Mouse (Mus musculus) neural tube, embryonic 13.5 days (tissue): ENCODE measurements around the gene Hfe2. TPM values are rescaled to one million over a fixed set of nuclear protein-coding genes. Genes with fewer than 3 reads are reported as not detected.

Experiments used
- ATAC-seq: fragments of 200-750 bp; cut with Nextera tagmentation; 2 replicates; pipeline ENCODE4 v1.8.0; 2017; ENCODE audit warnings: low read depth, mild to moderate bottlenecking, moderate TSS enrichment, moderate library complexity
- H3K27ac ChIP-seq: fragments of 300-500 bp; sonication (generic); replicated peaks from 2 replicates; pipeline ENCODE4 v1.5.1; 2015; ENCODE audit warnings: moderate library complexity, mild to moderate bottlenecking, inconsistent platforms
- H3K27me3 ChIP-seq: fragments of 300-500 bp; sonication (generic); 2 replicates; pipeline ENCODE4 v1.6.1; 2015; ENCODE audit warnings: mild to moderate bottlenecking, inconsistent platforms
- H3K36me3 ChIP-seq: fragments of 300-500 bp; sonication (generic); 2 replicates; pipeline ENCODE4 v1.6.1; 2015; ENCODE audit warnings: mild to moderate bottlenecking, inconsistent platforms
- H3K4me1 ChIP-seq: fragments of 300-500 bp; sonication (generic); replicated peaks from 2 replicates; pipeline ENCODE4 v1.6.1; 2015; ENCODE audit warnings: inconsistent platforms
- H3K4me2 ChIP-seq: fragments of 300-500 bp; sonication (generic); 2 replicates; pipeline ENCODE4 v1.6.1; 2015; ENCODE audit warnings: inconsistent platforms, mild to moderate bottlenecking, moderate library complexity
- H3K4me3 ChIP-seq: fragments of 300-500 bp; sonication (generic); 2 replicates; pipeline ENCODE4 v1.5.1; 2015; ENCODE audit warnings: mild to moderate bottlenecking, inconsistent platforms
- H3K9ac ChIP-seq: fragments of 300-500 bp; sonication (generic); 2 replicates; pipeline ENCODE4 v1.6.1; 2015; ENCODE audit warnings: moderate library complexity, mild to moderate bottlenecking, inconsistent platforms
- H3K9me3 ChIP-seq: fragments of 300-500 bp; sonication (generic); 2 replicates; pipeline ENCODE4 v1.6.1; 2016; ENCODE audit warnings: inconsistent platforms
- WGBS: fragments of 180-500 bp; shearing (Covaris S2); methylation state at CpG from one replicate; pipeline ENCODE4 v1.1.7; 2015; 5-methylcytosine and 5-hydroxymethylcytosine counted together
- polyA plus RNA-seq: library from polyadenylated mRNA; unstranded; fragments of >200 nt; fragmentation: Nextera tagmentation; extraction: Ambion mirVana; gene quantifications from 2 replicates; pipeline ENCODE4 v1.2.1, GENCODE M21; 2015

Hfe2 gene
- polyA plus RNA-seq, 1 experiment from 2014 or later: 1.0 TPM

- no peak overlapping the region for H3K4me2 ChIP-seq
- no peak overlapping the region for H3K9ac ChIP-seq
- no peak overlapping the region for H3K27ac ChIP-seq
- H3K9me3 ChIP-seq: no peaks in the 10 kb centered on the region
- H3K27me3 ChIP-seq: 0 out of 2 replicates have a peak, but pooled peaks cover 7% of the 10 kb centered on the region
- H3K4me3 ChIP-seq: no peak overlapping the region
- no peak for ATAC-seq
- H3K36me3 ChIP-seq: no peaks in the 10 kb centered on the region
- WGBS: 84% methylated on average over 8 of the region's 8 CpGs
- H3K4me1 ChIP-seq: peaks cover 1% of the 10 kb centered on the region
Measured at GRCm38 (mm10) chr3:96542554-96542953, 17.6 kb downstream of the Hfe2 start.

GRCm38 (mm10) chr3:96543345-96543744, 18.4 kb downstream of the Hfe2 start:
- ATAC-seq: no peak
- no peak overlapping the region for H3K27ac ChIP-seq
- peaks cover 4% of the 10 kb centered on the region for H3K4me1 ChIP-seq
- WGBS: 84% methylated on average over 11 of the region's 11 CpGs
- H3K9me3 ChIP-seq: no peaks in the 10 kb centered on the region
- no peak overlapping the region for H3K4me2 ChIP-seq
- H3K36me3 ChIP-seq: no peaks in the 10 kb centered on the region
- no peak overlapping the region for H3K4me3 ChIP-seq
- H3K9ac ChIP-seq: no peak overlapping the region
- H3K27me3 ChIP-seq: 0 out of 2 replicates have a peak, but pooled peaks cover 7% of the 10 kb centered on the region

- WGBS: 38% methylated on average over 1 of the region's 1 CpGs
- no peak for ATAC-seq
- H3K4me1 ChIP-seq: peaks cover 4% of the 10 kb centered on the region
- no peak overlapping the region for H3K4me3 ChIP-seq
- H3K27me3 ChIP-seq: 0 out of 2 replicates have a peak, but pooled peaks cover 7% of the 10 kb centered on the region
- no peaks in the 10 kb centered on the region for H3K36me3 ChIP-seq
- H3K4me2 ChIP-seq: no peak overlapping the region
- no peaks in the 10 kb centered on the region for H3K9me3 ChIP-seq
- no peak overlapping the region for H3K9ac ChIP-seq
- no peak overlapping the region for H3K27ac ChIP-seq
Measured at GRCm38 (mm10) chr3:96545565-96545964, 20.6 kb downstream of the Hfe2 start.

GRCm38 (mm10) chr3:96546880-96547279, 21.9 kb downstream of the Hfe2 start:
- H3K4me3 ChIP-seq: no peak overlapping the region
- WGBS: 37% methylated on average over 4 of the region's 4 CpGs
- 0 out of 2 replicates have a peak, but pooled peaks have one; percentile 51 for ATAC-seq
- H3K4me1 ChIP-seq: peaks cover 4% of the 10 kb centered on the region
- 0 out of 2 replicates have a peak overlapping the region, but pooled peaks have one; percentile 18 for H3K4me2 ChIP-seq
- H3K36me3 ChIP-seq: no peaks in the 10 kb centered on the region
- no peak overlapping the region for H3K27ac ChIP-seq
- 0 out of 2 replicates have a peak, but pooled peaks cover 7% of the 10 kb centered on the region for H3K27me3 ChIP-seq
- no peaks in the 10 kb centered on the region for H3K9me3 ChIP-seq
- H3K9ac ChIP-seq: no peak overlapping the region

GRCm38 (mm10) chr3:96547389-96547960, 22.5 kb downstream of the Hfe2 start:
- Histone ChIP-seq H3K4me3 (no peak overlapping the region), H3K36me3 (no peaks in the 10 kb centered on the region), H3K9ac (no peak overlapping the region), H3K4me1 (peaks cover 4% of the 10 kb centered on the region), H3K4me2 (peak overlapping the region; percentile 36; the same call in 1 of the 2 replicates), H3K27ac (no peak overlapping the region), H3K9me3 (no peaks in the 10 kb centered on the region), H3K27me3 (0 out of 2 replicates have a peak, but pooled peaks cover 7% of the 10 kb centered on the region)
- 6% methylated on average over 14 of the region's 14 CpGs for WGBS
- 0 out of 2 replicates have a peak, but pooled peaks have one; percentile 40 for ATAC-seq

- WGBS: 89% methylated on average over 7 of the region's 7 CpGs
Measured at GRCm38 (mm10) chr3:96548824-96549223, 23.9 kb downstream of the Hfe2 start.

GRCm38 (mm10) chr3:96549346-96549745, 24.4 kb downstream of the Hfe2 start:
- 79% methylated on average over 5 of the region's 5 CpGs for WGBS
- no peaks in the 10 kb centered on the region for H3K36me3 ChIP-seq
- no peak for ATAC-seq
- no peak overlapping the region for H3K4me3 ChIP-seq
- no peaks in the 10 kb centered on the region for H3K9me3 ChIP-seq
- 0 out of 2 replicates have a peak, but pooled peaks cover 7% of the 10 kb centered on the region for H3K27me3 ChIP-seq
- H3K9ac ChIP-seq: no peak overlapping the region
- H3K4me2 ChIP-seq: no peak overlapping the region
- H3K4me1 ChIP-seq: peaks cover 7% of the 10 kb centered on the region
- H3K27ac ChIP-seq: no peak overlapping the region

More at GRCm38 (mm10) chr3:96548824-96549223, 23.9 kb downstream of the Hfe2 start:
- no peak for ATAC-seq
- Histone ChIP-seq H3K27me3 (0 out of 2 replicates have a peak, but pooled peaks cover 7% of the 10 kb centered on the region), H3K9ac (no peak overlapping the region), H3K27ac (no peak overlapping the region), H3K4me2 (no peak overlapping the region), H3K4me1 (peaks cover 4% of the 10 kb centered on the region), H3K36me3 (no peaks in the 10 kb centered on the region), H3K4me3 (no peak overlapping the region), H3K9me3 (no peaks in the 10 kb centered on the region)

GRCm38 (mm10) chr3:96551203-96551602, 26.2 kb downstream of the Hfe2 start:
- H3K36me3 ChIP-seq: no peaks in the 10 kb centered on the region
- no peak overlapping the region for H3K4me2 ChIP-seq
- H3K27ac ChIP-seq: no peak overlapping the region
- WGBS: 20% methylated on average over 8 of the region's 8 CpGs
- H3K9me3 ChIP-seq: no peaks in the 10 kb centered on the region
- no peak overlapping the region for H3K9ac ChIP-seq
- H3K4me1 ChIP-seq: peaks cover 26% of the 10 kb centered on the region
- no peak for ATAC-seq
- H3K27me3 ChIP-seq: 0 out of 2 replicates have a peak, but pooled peaks cover 4% of the 10 kb centered on the region
- H3K4me3 ChIP-seq: no peak overlapping the region

GRCm38 (mm10) chr3:96551890-96552289, 26.9 kb downstream of the Hfe2 start:
- Histone ChIP-seq H3K27ac (no peak overlapping the region), H3K27me3 (no peaks in the 10 kb centered on the region), H3K9ac (no peak overlapping the region), H3K4me2 (no peak overlapping the region), H3K4me1 (peaks cover 33% of the 10 kb centered on the region), H3K4me3 (no peak overlapping the region), H3K36me3 (no peaks in the 10 kb centered on the region), H3K9me3 (no peaks in the 10 kb centered on the region)
- 75% methylated on average over 7 of the region's 7 CpGs for WGBS
- no peak for ATAC-seq

GRCm38 (mm10) chr3:96553601-96554000, 28.6 kb downstream of the Hfe2 start:
- H3K36me3 ChIP-seq: no peaks in the 10 kb centered on the region
- no peak overlapping the region for H3K4me3 ChIP-seq
- no peak for ATAC-seq
- no peaks in the 10 kb centered on the region for H3K9me3 ChIP-seq
- H3K4me2 ChIP-seq: no peak overlapping the region
- H3K27ac ChIP-seq: no peak overlapping the region
- peaks cover 35% of the 10 kb centered on the region for H3K4me1 ChIP-seq
- no peak overlapping the region for H3K9ac ChIP-seq
- H3K27me3 ChIP-seq: no peaks in the 10 kb centered on the region
- WGBS: 82% methylated on average over 6 of the region's 6 CpGs

- H3K27me3 ChIP-seq: no peaks in the 10 kb centered on the region
- no peaks in the 10 kb centered on the region for H3K36me3 ChIP-seq
- ATAC-seq: no peak
- H3K4me3 ChIP-seq: no peak overlapping the region
- H3K9me3 ChIP-seq: no peaks in the 10 kb centered on the region
- 83% methylated on average over 6 of the region's 6 CpGs for WGBS
- no peak overlapping the region for H3K4me2 ChIP-seq
- H3K4me1 ChIP-seq: peaks cover 42% of the 10 kb centered on the region
- no peak overlapping the region for H3K9ac ChIP-seq
- peak overlapping the region; percentile 80; the same call in 1 of the 2 replicates for H3K27ac ChIP-seq
Measured at GRCm38 (mm10) chr3:96554251-96554650, 29.3 kb downstream of the Hfe2 start.

- Histone ChIP-seq H3K4me3 (no peak overlapping the region), H3K27me3 (no peaks in the 10 kb centered on the region), H3K4me2 (peak overlapping the region; percentile 15; the same call in 1 of the 2 replicates), H3K9me3 (no peaks in the 10 kb centered on the region), H3K9ac (0 out of 2 replicates have a peak overlapping the region, but pooled peaks have one; percentile 31), H3K4me1 (peaks cover 51% of the 10 kb centered on the region), H3K36me3 (peaks cover 7% of the 10 kb centered on the region), H3K27ac (peak overlapping the region; percentile 80)
- 0 out of 2 replicates have a peak, but pooled peaks have one; percentile 10 for ATAC-seq
- WGBS: 35% methylated on average over 12 of the region's 12 CpGs
Measured at GRCm38 (mm10) chr3:96555041-96555596, 30.1 kb downstream of the Hfe2 start.
